Mouse (Mus musculus) small intestine, adult 2 months (tissue): ENCODE measurements around the gene Nfia.

ENCODE experiments used
- CTCF ChIP-seq: fragments of 200-500 bp; IDR thresholded peaks from 2 replicates; pipeline ENCODE4 v1.5.1; 2012; ENCODE audit warnings: low read depth, mild to moderate bottlenecking, control low read depth, inconsistent platforms, low read length, moderate library complexity, mixed read lengths; ENCODE audit not compliant: insufficient replicate concordance, insufficient read length; ENCODE audit errors: extremely low read depth
- POLR2A ChIP-seq: fragments of 200-500 bp; IDR thresholded peaks from 2 replicates; pipeline ENCODE4 v1.6.1; 2012; ENCODE audit warnings: low read depth, mild to moderate bottlenecking, control low read depth, inconsistent platforms, low read length, moderate library complexity

GRCm38 (mm10) chr4:97821556-97822251 lies 49.2 kb downstream of the Nfia start:
- TF ChIP-seq CTCF (no peak), POLR2A (no peak)
